Mouse (Mus musculus): ENCODE data around the gene Wwc1.
A peak's percentile ranks its signal among the peaks of the same experiment; 100 is the strongest.
"Not testable (repeated sequence)": the region's sequence is repeated elsewhere in the genome, so short reads cannot be mapped to it uniquely, and the experiment has no call there.

Wwc1 gene

GRCm38 (mm10) chr11:35834022-35834760 is 146.1 kb downstream of the Wwc1 start, which contains the start of gene Rars:
Gene Rars (minus strand): TSS chr11:35834506.
- DNase-seq = peak; percentile 95

GRCm38 (mm10) chr11:35833270-35833669 is 147.1 kb downstream of the Wwc1 start:
- no peak for DNase-seq

- no peak for DNase-seq
These were observed 148.2 kb downstream of the Wwc1 start for GRCm38 (mm10) chr11:35832139-35832538.

GRCm38 (mm10) chr11:35827714-35828113 is 152.6 kb downstream of the Wwc1 start:
- no peak for DNase-seq

GRCm38 (mm10) chr11:35816316-35816715 is 164.0 kb downstream of the Wwc1 start:
- no peak for DNase-seq

GRCm38 (mm10) chr11:35811458-35811857 is 168.9 kb downstream of the Wwc1 start:
- DNase-seq = no peak

GRCm38 (mm10) chr11:35801332-35801731 is 179.0 kb downstream of the Wwc1 start:
- DNase-seq = no peak

- peak; percentile 87 for DNase-seq
These were observed 181.5 kb downstream of the Wwc1 start, which contains the start of gene Fbll1 for GRCm38 (mm10) chr11:35798874-35799273. Gene Fbll1 (minus strand): TSS chr11:35798884.

- peak; percentile 7 for DNase-seq
These were observed 181.9 kb downstream of the Wwc1 start for GRCm38 (mm10) chr11:35798495-35798820.

GRCm38 (mm10) chr11:35797751-35798494 is 182.4 kb downstream of the Wwc1 start:
- no peak for DNase-seq

GRCm38 (mm10) chr11:35792800-35793199 is 187.5 kb downstream of the Wwc1 start:
- not testable (repeated sequence) for DNase-seq

- no peak for DNase-seq
These were observed 191.9 kb downstream of the Wwc1 start for GRCm38 (mm10) chr11:35788443-35788842.
